Mouse (Mus musculus) retina, adult 2 months (tissue): ENCODE measurements around the gene Sox5.

ENCODE experiments used
- DNase-seq: peaks from one replicate; pipeline ENCODE4 v3.0.0-alpha.2; 2012; ENCODE audit warnings: low read depth, low spot score

Sox5 gene

DNA sequence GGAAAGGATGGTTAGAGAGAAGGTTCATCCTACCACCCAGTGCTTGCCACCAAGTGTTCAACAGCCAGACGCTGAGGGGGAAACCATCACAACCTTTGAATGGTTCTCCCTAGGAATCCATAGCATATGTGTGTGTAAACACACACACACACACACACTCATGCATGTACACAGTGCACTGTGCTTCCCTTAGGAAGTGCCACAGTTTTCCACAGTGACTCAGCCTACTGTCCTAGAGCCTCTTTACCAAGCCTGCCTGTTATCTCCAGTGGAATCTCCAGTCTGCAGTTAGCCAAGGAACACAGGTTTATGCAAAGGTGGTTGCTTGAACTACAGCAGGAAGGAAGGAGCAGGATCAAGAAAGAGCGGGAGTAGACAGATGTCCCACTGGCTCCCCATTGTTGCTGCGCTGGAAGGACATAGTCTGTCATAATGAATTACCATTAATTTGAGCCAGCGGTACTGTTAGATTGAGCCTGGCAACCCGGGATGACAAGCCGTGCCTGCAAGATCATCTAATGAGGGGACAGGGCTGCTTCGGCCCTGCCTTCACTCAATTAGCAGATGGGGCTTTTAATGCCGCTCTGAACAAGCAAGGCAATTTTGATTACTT is 335.9 kb downstream of the Sox5 start:
- DNase-seq, result no peak

GRCm38 (mm10) chr6:144444367-144444766 is 337.4 kb downstream of the Sox5 start:
- DNase-seq, result no peak

GRCm38 (mm10) chr6:144443681-144444080 is 338.1 kb downstream of the Sox5 start:
- no peak for DNase-seq

DNA sequence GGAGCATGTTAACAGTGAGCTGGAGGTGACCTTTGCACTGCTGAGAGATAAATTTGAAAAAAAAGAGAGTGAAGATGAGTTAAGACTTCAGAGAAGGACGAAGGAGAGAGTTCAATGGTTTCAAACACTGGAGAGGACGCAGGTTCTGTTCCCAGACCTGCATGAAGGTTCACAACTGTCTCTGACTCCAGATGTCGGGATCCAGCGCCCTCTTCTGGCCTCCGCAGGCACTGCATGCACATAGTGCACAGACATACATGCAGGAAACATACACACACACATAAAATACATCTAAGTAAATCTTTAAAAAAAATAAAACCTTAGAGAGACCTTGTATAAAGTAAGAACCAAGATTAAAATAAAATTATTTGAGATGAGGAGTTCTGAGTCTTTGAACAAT is 352.5 kb downstream of the Sox5 start:
- no peak for DNase-seq

- no peak for DNase-seq
Measured at GRCm38 (mm10) chr6:144408030-144408429, 373.7 kb downstream of the Sox5 start.

DNA sequence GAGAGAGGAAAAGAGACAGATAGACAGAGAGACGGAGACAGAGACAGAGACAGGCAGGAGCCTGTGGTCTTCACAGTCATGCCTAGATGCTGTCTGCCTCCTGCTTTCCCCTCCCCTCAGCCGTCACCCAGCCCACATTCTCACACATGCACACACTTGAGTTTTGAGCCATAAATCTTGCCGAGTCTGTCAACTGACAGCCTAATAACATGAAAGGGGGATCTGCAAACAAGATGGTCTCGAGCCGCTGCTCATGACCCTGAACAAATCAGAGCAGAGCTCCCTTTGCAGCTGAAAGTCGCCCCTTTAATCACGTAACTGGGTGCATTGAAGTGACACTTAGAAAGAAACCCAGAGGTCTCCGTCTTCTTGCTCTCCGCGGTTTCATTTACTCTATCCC is 383.7 kb downstream of the Sox5 start:
- no peak for DNase-seq

DNA sequence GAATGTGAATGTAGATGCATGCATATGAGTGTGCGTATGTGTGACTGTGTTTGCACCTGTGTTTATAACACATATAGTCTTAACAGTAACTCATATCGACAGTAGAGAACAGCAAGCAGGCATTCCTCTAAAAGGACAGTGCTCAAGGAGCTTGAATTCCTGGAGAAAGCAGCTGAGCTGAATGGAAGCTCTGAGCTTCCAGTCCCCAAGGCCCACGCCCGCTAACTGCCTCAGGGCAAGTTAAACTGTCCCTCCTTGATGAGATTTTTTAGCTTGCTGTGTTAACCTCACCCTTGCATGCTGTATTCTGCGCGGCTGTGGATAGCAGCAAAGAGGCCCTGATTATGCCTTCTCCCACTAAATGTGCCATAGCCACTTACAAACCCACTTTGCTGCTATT is 388.6 kb downstream of the Sox5 start:
- DNase-seq, result no peak

DNA sequence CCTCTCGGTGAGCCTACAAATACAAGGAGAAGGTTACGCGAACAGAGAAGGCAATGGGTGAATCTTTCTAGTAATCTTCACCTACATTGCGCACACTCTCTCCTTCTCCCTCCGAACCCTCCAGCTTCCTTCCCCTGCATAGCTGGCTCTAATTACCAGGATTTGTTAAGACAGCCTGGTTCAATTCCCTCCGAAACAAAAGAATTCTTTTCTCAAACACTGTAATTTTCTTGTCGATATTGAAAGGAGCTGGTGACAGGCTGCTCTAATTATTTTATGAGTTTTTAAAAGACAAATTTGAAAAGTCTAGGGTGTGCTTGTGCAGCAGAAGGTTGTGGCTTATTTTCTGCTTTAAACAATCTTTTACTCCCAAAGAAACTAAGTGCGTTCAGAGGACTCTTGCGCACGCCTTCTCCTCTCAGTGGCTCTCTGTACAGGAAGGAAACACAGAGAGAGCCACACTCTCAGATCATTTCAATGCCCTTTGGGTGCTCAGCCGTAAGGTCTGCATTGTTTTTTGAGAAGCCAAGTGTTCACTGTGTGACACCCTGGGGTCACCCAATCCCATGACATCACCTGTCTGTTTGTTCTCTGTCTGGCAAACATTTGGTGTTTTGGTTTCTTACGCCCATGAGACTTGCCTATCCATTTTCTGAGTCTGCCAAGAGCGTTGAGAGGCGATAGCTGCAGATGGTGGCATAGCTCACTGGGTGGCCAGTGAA is 392.3 kb downstream of the Sox5 start:
- no peak for DNase-seq

GRCm38 (mm10) chr6:144387539-144388255 is 394.1 kb downstream of the Sox5 start:
- DNase-seq, result no peak

GRCm38 (mm10) chr6:144380641-144381040 is 401.1 kb downstream of the Sox5 start:
- DNase-seq, result no peak

GRCm38 (mm10) chr6:144380171-144380570 is 401.6 kb downstream of the Sox5 start:
- DNase-seq, result no peak

- no peak for DNase-seq
Measured at GRCm38 (mm10) chr6:144374810-144375209, 407.0 kb downstream of the Sox5 start.

DNA sequence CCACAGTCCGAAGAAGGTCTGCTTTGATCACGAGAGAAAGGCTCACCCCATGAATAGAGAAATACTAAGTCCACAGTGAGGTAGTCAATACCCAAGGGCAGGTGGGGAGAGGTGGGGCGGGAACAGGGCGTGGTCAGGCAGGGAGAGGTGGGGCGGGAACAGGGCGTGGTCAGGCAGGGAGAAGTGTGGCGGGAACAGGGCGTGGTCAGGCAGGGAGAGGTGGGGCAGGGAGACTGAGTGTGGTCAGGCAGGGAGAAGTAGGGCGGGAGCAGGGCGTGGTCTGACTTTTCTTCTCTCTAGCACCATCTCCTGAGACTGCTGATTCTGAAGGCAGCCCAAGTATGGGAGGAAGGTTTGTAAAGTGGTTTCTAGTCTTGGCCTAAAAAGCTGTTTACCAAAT is 411.1 kb downstream of the Sox5 start:
- no peak for DNase-seq

- DNase-seq, result no peak
Measured at GRCm38 (mm10) chr6:144367626-144368077, 414.1 kb downstream of the Sox5 start.

DNA sequence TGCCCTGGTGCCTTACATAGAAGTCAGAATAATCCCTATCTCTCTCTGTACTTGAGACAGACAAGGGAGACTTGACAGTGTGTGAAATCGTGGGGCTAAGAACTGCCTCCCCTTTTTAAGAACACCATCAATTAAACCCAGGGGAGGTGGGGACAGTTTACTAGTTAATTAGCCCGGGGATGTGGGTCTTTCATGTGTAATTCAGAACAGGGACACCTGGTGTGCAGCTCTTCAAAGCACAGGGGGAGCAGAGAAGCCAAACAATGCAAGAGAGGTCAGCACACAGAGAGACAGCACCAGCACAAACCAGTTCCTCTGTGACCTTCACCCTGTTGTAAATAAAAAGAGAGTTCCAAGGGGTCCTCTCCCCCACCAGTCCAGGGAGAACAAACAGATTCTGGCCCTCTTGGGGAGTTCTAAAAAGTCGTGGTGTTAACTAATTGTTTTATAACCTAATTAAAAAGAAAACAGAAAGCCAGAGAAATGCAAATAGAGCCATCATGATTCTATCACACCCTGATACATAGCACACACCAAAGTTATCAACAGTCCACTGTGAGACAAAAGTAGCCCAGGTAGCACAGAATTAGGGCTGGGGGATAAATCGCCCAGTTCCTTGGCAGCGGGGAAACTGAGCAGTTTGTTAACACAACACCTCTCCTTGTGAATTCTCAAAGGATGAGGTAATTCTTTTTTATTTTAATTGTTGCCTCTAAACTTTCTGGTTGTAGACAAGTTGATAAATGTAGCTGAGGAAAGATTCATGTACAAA is 420.3 kb downstream of the Sox5 start:
- DNase-seq, result no peak

DNA sequence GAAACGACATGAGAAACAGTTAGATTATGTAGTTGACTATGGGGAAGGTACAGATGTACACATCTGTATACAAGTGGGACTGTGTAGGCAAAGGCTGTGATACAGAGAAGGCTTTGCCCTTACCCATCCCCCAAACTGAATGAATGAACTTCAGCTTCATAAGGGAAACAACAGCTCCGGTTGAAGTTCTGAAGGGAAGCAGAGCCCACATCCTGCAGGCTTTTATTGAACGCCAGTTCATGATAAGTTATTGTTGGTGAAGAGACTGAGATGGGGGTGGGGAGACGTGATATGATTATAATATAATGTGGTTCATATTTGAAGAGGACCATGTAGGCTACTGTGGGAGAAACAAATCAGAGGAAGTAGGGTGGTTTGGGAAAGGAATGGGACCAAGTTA is 424.7 kb downstream of the Sox5 start:
- no peak for DNase-seq

DNA sequence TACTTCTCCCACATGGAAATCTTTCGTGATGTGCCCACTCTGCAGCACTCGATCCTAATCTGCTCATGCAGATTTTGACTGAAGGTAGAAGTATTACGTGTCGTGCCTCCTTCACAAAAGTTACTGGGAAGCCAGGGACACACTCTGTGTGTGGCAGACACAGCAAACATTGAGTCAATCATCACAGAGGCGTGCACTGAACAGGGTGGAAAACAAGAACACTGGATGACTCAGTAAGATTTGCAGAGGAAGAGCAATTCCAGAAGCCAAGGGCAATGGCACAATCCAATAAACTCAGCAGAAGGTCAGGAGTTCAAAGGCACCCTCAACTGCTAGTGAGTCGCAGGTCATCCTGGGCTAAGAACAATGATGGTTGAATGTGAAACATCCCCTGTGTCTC is 430.7 kb downstream of the Sox5 start:
- no peak for DNase-seq

- DNase-seq, result no peak
Measured at GRCm38 (mm10) chr6:144343338-144343737, 438.4 kb downstream of the Sox5 start.

GRCm38 (mm10) chr6:144339554-144339953 is 442.2 kb downstream of the Sox5 start:
- no peak for DNase-seq

GRCm38 (mm10) chr6:144339006-144339405 is 442.8 kb downstream of the Sox5 start:
- no peak for DNase-seq

DNA sequence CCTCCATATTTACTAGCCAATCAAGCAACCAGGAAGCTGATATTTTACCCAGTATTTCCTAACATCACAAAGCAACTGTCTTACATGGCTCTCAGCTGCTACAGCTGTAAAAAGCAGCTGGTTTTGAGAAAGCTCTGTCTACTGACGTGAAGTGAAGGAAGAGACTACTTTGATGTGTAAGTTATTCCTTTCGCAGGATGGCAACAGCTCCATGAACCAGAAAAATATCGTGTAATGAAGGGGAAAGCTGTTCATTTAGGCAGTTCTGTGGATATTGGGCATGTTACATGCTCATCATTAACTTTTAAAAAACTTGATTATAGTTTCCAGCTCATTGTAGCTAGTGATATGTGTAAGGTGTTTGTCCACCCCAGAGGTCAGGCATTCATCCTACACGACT is 443.6 kb downstream of the Sox5 start:
- DNase-seq, result no peak

DNA sequence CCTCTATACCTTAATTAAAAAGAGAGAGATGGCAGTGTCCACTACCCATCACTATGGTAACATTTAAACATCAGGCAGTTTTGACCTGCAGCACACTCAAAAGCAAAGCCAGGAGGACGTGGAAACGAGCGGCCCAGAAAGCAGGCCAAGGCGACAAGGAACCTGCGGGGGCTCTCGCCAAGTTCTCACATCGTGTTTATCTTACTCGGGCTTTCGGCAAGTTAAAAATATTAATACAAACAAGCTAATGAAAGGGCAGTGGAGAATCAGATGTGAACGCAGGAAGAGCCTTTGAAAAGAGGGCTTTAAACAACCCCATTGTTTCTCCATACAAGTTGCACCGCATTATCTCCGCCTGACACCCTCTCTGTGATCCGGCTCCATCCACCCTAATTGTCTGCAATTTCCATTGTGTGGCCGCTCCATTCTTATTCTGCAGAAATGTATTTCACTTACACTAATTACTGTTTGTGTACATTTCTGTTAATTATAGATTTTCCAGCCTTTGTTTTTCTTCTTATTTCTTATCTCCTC is 444.3 kb downstream of the Sox5 start:
- no peak for DNase-seq
